8 mouse cellular contexts compared by ENCODE assay signal in genomic region chr2:157340221-157340741, GRCm38 (mm10). TPM values are rescaled to one million over a fixed set of nuclear protein-coding genes. Genes with fewer than 3 reads are reported as not detected.
DNase-seq lines count a peak whose midpoint lies in the region; ATAC-seq and TF ChIP-seq lines count a peak whose summit lies in the region.

No protein-coding gene starts in this region.

- H3K9me3 ChIP-seq in embryonic facial prominence, embryonic 11.5 days (replicated peaks; ENCODE audit: control insufficient read depth, low read length): no peaks in the 10 kb centered on the region
- no peaks in the 10 kb centered on the region for H3K9me3 ChIP-seq in hindbrain, embryonic 10.5 days
- no peaks in the 10 kb centered on the region for H3K9me3 ChIP-seq in midbrain, postnatal 0 days (ENCODE audit: low read length)

- H3K9ac ChIP-seq in embryonic facial prominence, embryonic 11.5 days (replicated peaks; ENCODE audit: low read length): 0 out of 2 replicates have a peak overlapping the region, but pooled peaks have one; percentile 7
- H3K9ac ChIP-seq in midbrain, postnatal 0 days (replicated peaks; ENCODE audit: low read length, poor library complexity, severe bottlenecking): no peak overlapping the region

- TF ChIP-seq CTCF in midbrain, postnatal 0 days (IDR thresholded peaks at IDR 0.05): no peak

- no peaks in the 10 kb centered on the region for H3K27me3 ChIP-seq in embryonic facial prominence, embryonic 11.5 days (ENCODE audit: control insufficient read depth, insufficient read depth, low read length)
- no peaks in the 10 kb centered on the region for H3K27me3 ChIP-seq in hindbrain, embryonic 10.5 days (ENCODE audit: insufficient read depth, poor library complexity, severe bottlenecking)
- no peaks in the 10 kb centered on the region for H3K27me3 ChIP-seq in midbrain, postnatal 0 days (ENCODE audit: insufficient read depth, low read length)

- H3K36me3 ChIP-seq in embryonic facial prominence, embryonic 11.5 days (replicated peaks; ENCODE audit: control insufficient read depth, insufficient read depth, low read depth, low read length): no peaks in the 10 kb centered on the region
- H3K36me3 ChIP-seq in hindbrain, embryonic 10.5 days: no peaks in the 10 kb centered on the region
- no peaks in the 10 kb centered on the region for H3K36me3 ChIP-seq in midbrain, postnatal 0 days (ENCODE audit: insufficient read depth, low read length)

- 23% methylated on average over 7 of the region's 7 CpGs for WGBS in embryonic facial prominence, embryonic 11.5 days
- 16% methylated on average over 7 of the region's 7 CpGs for WGBS in hindbrain, embryonic 10.5 days
- 15% methylated on average over 7 of the region's 7 CpGs for WGBS in midbrain, postnatal 0 days

- peak; percentile 45; the same call in 1 of the 2 replicates for ATAC-seq in embryonic facial prominence, embryonic 11.5 days (replicated peaks; ENCODE audit: insufficient number of reproducible peaks, low FRiP score, low TSS enrichment, low read depth)
- ATAC-seq in midbrain, postnatal 0 days (ENCODE audit: low FRiP score): peak; percentile 74
- ATAC-seq in inflammation-experienced regulatory T-cells, adult 6 months: no peak

- H3K4me3 ChIP-seq in embryonic facial prominence, embryonic 11.5 days (ENCODE audit: low read depth, low read length): no peak overlapping the region
- H3K4me3 ChIP-seq in hindbrain, embryonic 10.5 days: no peak overlapping the region
- no peak overlapping the region for H3K4me3 ChIP-seq in midbrain, postnatal 0 days (ENCODE audit: low read depth, low read length)

- peak overlapping the region; percentile 57 for H3K27ac ChIP-seq in embryonic facial prominence, embryonic 11.5 days (replicated peaks; ENCODE audit: low read depth, low read length)
- peak overlapping the region; percentile 90 for H3K27ac ChIP-seq in hindbrain, embryonic 10.5 days
- peak overlapping the region; percentile 64 for H3K27ac ChIP-seq in midbrain, postnatal 0 days (ENCODE audit: low read depth, low read length)

- no peaks in the 10 kb centered on the region for H3K4me1 ChIP-seq in embryonic facial prominence, embryonic 11.5 days (ENCODE audit: control insufficient read depth, insufficient read depth, low read length)
- H3K4me1 ChIP-seq in hindbrain, embryonic 10.5 days (replicated peaks): peaks cover 72% of the 10 kb centered on the region
- H3K4me1 ChIP-seq in midbrain, postnatal 0 days (ENCODE audit: insufficient read depth, low read length): no peaks in the 10 kb centered on the region

- DNase-seq in adrenal gland, adult (ENCODE audit: inconsistent age in 2 of 2, low spot score in 1 of 2): peak; percentile 14 to 33
- DNase-seq in adrenal gland, postnatal 14 days: no peak
- DNase-seq in embryonic facial prominence, embryonic 11.5 days (ENCODE audit: low spot score): peak; percentile 48
- peak; percentile 65 for DNase-seq in hindbrain, embryonic 10.5 days (ENCODE audit: low spot score)
- peak; percentile 73 to 74 for DNase-seq in layer of hippocampus, postnatal 36 days
- DNase-seq in midbrain, postnatal 0 days (ENCODE audit: low spot score): peak; percentile 86
- DNase-seq in adrenal gland, postnatal 36 days: no peak

- H3K4me2 ChIP-seq in embryonic facial prominence, embryonic 11.5 days (ENCODE audit: low read depth, low read length): no peak overlapping the region
- H3K4me2 ChIP-seq in midbrain, postnatal 0 days (ENCODE audit: low read depth, low read length, poor library complexity, severe bottlenecking): no peak overlapping the region

RNA-seq across cellular contexts. Expression of gene Ghrh, which starts 7.0 kb away (rescaled TPM):
- total RNA-seq in adrenal gland, postnatal 14 days (2021): not detected in 2 replicates
- polyA plus RNA-seq in embryonic facial prominence, embryonic 11.5 days (2014; fragmentation: Nextera tagmentation; extraction: Ambion mirVana): 2.2 and 2.6 TPM in 2 replicates
- polyA plus RNA-seq in hindbrain, embryonic 10.5 days (2016; fragmentation: Nextera tagmentation; extraction: Ambion mirVana): not detected in 2 replicates
- not detected for total RNA-seq in layer of hippocampus, postnatal 36 days (2021)
- 1.3 and 3.0 TPM in 2 replicates for total RNA-seq in midbrain, postnatal 0 days (2014; rRNA removed)
- polyA plus RNA-seq in midbrain, postnatal 0 days (2015; fragmentation: Nextera tagmentation; extraction: Ambion mirVana): 5.0 and 7.6 TPM in 2 replicates
- not detected for polyA plus RNA-seq in inflammation-experienced regulatory T-cells, adult 6 months (2017; shearing (Covaris generic))
- total RNA-seq in adrenal gland, postnatal 36 days (2021): not detected

RNA-seq across cellular contexts. Expression of gene Manbal, which starts 27.1 kb away (rescaled TPM):
- total RNA-seq in adrenal gland, postnatal 14 days (2021): 29.4 and 35.4 TPM in 2 replicates
- 33.4 and 38.5 TPM in 2 replicates for polyA plus RNA-seq in embryonic facial prominence, embryonic 11.5 days (2014; fragmentation: Nextera tagmentation; extraction: Ambion mirVana)
- 67.0 and 85.8 TPM in 2 replicates for polyA plus RNA-seq in hindbrain, embryonic 10.5 days (2016; fragmentation: Nextera tagmentation; extraction: Ambion mirVana)
- total RNA-seq in layer of hippocampus, postnatal 36 days (2021): 10 to 100 TPM; 53.6 to 60.9 TPM
- 70.8 and 70.9 TPM in 2 replicates for total RNA-seq in midbrain, postnatal 0 days (2014; rRNA removed)
- polyA plus RNA-seq in midbrain, postnatal 0 days (2015; fragmentation: Nextera tagmentation; extraction: Ambion mirVana): 129 and 132 TPM in 2 replicates
- polyA plus RNA-seq in inflammation-experienced regulatory T-cells, adult 6 months (2017; shearing (Covaris generic)): 10 to 100 TPM; 41.4 to 46.8 (median 44.1) TPM
- total RNA-seq in adrenal gland, postnatal 36 days (2021): 10 to 100 TPM; 31.6 to 34.1 TPM

Comparison
In these comparisons a context has a peak if more than half of its experiments do, and no peak if none do; other contexts are left out.
1. DNase-seq: peak in adrenal gland, adult (2 of 2), embryonic facial prominence, embryonic 11.5 days (single experiment), hindbrain, embryonic 10.5 days (single experiment), layer of hippocampus, postnatal 36 days (2 of 2) and midbrain, postnatal 0 days (single experiment); none in adrenal gland, postnatal 14 days (single experiment) and adrenal gland, postnatal 36 days (0 of 2).
2. Peak in every context shown above with its lines, with median percentiles within 50 percentile points of each other: H3K27ac ChIP-seq.